Mouse (Mus musculus): Measurements from ENCODE around the gene Pnrc2. TPM values are rescaled to one million over a fixed set of nuclear protein-coding genes. Genes with fewer than 3 reads are reported as not detected.

The Pnrc2 gene
- polyA plus RNA-seq, 1 experiment from 2014 or later = 122 TPM

DNA sequence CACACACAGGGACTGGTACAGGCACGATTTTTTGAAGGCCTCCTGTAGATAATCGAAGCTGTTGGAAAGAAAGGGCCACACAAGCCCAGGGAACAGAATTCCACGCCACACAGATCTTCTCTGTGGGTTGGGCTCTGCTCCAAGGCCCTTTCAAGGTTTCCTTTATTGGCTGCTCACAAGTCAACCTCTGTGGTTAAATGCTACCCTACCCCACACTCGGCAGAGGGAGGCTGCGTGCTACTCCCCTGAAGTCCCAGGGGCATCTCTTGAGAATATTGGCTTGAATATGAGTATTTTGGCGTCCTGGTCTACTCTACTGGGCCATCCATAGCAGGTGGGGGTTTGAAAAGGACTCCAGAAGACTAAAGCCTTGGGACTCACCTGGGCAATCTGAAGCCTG, 22.5 kb upstream of the Pnrc2 start:
- DNase-seq = no peak
- Histone ChIP-seq H3K9me3 (ENCODE audit: control insufficient read depth, low read length) (no peaks in the 10 kb centered on the region), H3K9ac (replicated peaks; ENCODE audit: low read length) (no peak overlapping the region), H3K27ac (replicated peaks; ENCODE audit: low read depth, low read length) (no peak overlapping the region), H3K27me3 (ENCODE audit: control insufficient read depth, insufficient read depth, low read length) (no peaks in the 10 kb centered on the region), H3K36me3 (ENCODE audit: control insufficient read depth, insufficient read depth, low read length) (no peaks in the 10 kb centered on the region), H3K4me1 (ENCODE audit: control insufficient read depth, insufficient read depth, low read length) (no peaks in the 10 kb centered on the region), H3K4me3 (replicated peaks; ENCODE audit: low read depth, low read length) (no peak overlapping the region), H3K4me2 (ENCODE audit: low read length) (no peak overlapping the region)
- ATAC-seq (ENCODE audit: low FRiP score, low TSS enrichment) = no peak
- WGBS = 81% methylated on average over 6 of the region's 6 CpGs

DNA sequence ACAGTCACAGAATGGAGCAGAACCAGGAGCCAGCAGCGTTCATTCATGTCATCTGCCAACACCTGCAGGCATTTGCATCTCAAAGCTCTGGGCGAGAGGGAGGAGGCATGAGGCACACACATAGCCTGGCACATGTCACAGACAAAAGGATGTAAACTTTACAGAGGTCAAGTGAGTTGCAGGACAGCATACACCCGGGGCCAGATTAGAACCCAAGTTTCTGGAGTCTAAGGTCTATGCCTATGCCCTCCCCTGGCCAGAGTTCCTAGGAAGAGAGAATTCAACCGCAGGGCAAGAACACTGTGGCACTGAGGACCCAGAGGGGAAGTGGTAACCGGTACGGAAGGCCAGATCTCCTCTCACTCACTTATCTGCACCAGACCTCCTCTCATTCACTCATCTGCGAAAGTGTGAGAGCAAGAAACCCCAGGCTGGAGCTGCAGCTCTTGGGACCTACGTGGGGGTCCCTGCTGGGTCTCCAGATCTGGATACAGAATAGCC, 21.5 kb upstream of the Pnrc2 start, which contains the start of gene Cnr2:
Gene Cnr2 (plus strand): TSS at position 324 of the 501 bp plus-strand sequence.
- 56% methylated on average over 8 of the region's 8 CpGs for WGBS

DNA sequence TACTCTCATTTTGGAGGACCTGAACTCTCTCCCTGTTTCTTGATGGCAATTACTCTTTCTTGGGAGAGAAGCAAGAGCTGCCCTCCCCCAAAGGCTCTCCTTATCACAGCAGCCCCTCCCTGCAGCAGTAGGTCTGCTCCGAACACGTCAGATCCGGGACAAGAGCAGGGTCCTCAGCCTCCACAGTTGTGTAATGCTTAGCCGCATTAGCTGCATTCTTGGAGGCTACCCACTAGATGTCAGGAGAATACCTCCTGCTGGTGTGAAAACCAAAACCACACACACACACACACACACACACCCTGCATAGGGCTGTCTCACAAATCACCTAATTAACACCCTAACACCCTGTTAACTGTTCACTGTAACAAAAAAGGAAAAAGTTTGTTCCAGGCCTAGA, 19.2 kb upstream of the Pnrc2 start:
- DNase-seq = no peak
- 80% methylated on average over 4 of the region's 4 CpGs for WGBS
- Histone ChIP-seq H3K36me3 (ENCODE audit: control insufficient read depth, insufficient read depth, low read length) (no peaks in the 10 kb centered on the region), H3K9ac (replicated peaks; ENCODE audit: low read length) (no peak overlapping the region), H3K4me2 (ENCODE audit: low read length) (no peak overlapping the region), H3K27me3 (ENCODE audit: control insufficient read depth, insufficient read depth, low read length) (no peaks in the 10 kb centered on the region), H3K9me3 (ENCODE audit: control insufficient read depth, low read length) (no peaks in the 10 kb centered on the region), H3K4me1 (ENCODE audit: control insufficient read depth, insufficient read depth, low read length) (no peaks in the 10 kb centered on the region), H3K4me3 (replicated peaks; ENCODE audit: low read depth, low read length) (no peak overlapping the region), H3K27ac (replicated peaks; ENCODE audit: low read depth, low read length) (no peak overlapping the region)
- ATAC-seq (ENCODE audit: low FRiP score, low TSS enrichment) = no peak

More for the DNA sequence above, 21.5 kb upstream of the Pnrc2 start, which contains the start of gene Cnr2:
- ATAC-seq (ENCODE audit: low FRiP score, low TSS enrichment) (no peak), DNase-seq (no peak)
- Histone ChIP-seq H3K4me2 (ENCODE audit: low read length) (no peak within 1 kb of the TSS), H3K9ac (replicated peaks; ENCODE audit: low read length) (no peak within 1 kb of the TSS), H3K27ac (replicated peaks; ENCODE audit: low read depth, low read length) (no peak within 1 kb of the TSS), H3K4me1 (ENCODE audit: control insufficient read depth, insufficient read depth, low read length) (no peaks in the 10 kb centered on the region), H3K36me3 (ENCODE audit: control insufficient read depth, insufficient read depth, low read length) (no peaks in the 10 kb centered on the region), H3K27me3 (ENCODE audit: control insufficient read depth, insufficient read depth, low read length) (no peaks in the 10 kb centered on the region), H3K9me3 (ENCODE audit: control insufficient read depth, low read length) (no peaks in the 10 kb centered on the region), H3K4me3 (replicated peaks; ENCODE audit: low read depth, low read length) (no peak within 1 kb of the TSS)

DNA sequence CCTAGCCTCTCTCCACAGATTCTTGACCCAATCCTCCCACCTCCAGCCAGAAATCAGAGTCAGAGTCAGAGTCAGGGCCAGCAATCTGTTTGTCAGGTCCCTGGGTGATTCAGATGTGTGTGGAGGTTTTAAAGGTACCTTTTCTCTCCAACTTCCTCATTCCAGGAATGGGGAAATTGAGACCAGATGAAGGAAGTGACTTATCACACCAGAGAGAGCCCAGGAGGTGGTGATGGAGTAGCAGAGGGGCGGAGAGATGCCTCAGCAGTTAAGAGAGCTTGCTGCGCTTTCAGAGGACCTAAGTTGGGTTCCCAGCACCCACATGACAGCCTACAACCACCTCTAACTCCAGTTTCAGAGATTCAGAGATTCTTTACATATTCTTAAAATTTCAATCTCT, 17.9 kb upstream of the Pnrc2 start:
- H3K27me3 ChIP-seq (ENCODE audit: control insufficient read depth, insufficient read depth, low read length) = no peaks in the 10 kb centered on the region
- ATAC-seq (ENCODE audit: low FRiP score, low TSS enrichment) (no peak), DNase-seq (no peak)
- H3K4me3 ChIP-seq (replicated peaks; ENCODE audit: low read depth, low read length) = no peak overlapping the region
- no peaks in the 10 kb centered on the region for H3K9me3 ChIP-seq (ENCODE audit: control insufficient read depth, low read length)
- H3K27ac ChIP-seq (replicated peaks; ENCODE audit: low read depth, low read length) = no peak overlapping the region
- H3K4me1 ChIP-seq (ENCODE audit: control insufficient read depth, insufficient read depth, low read length) = no peaks in the 10 kb centered on the region
- no peak overlapping the region for H3K9ac ChIP-seq (replicated peaks; ENCODE audit: low read length)
- 81% methylated on average over 2 of the region's 2 CpGs for WGBS
- H3K4me2 ChIP-seq (ENCODE audit: low read length) = no peak overlapping the region
- no peaks in the 10 kb centered on the region for H3K36me3 ChIP-seq (ENCODE audit: control insufficient read depth, insufficient read depth, low read length)

DNA sequence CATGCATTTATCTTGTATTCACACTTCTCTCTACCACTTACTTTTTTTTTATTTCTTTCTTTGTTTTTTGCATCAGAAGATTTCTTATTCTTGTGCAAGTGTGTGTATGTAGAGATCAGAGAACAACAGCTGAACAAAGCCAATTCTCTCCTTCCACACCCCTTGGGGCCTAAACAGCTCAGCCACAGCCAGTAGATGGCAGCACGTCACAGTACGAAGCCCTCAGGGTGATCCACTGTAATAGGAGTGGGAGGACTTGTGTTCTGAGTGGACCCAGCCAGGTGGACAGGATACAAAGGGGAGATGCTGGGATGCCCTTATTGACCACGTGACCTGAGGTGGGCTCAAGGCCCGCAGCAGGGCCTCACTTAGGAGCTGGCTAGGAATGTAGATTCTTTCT, 16.2 kb upstream of the Pnrc2 start:
- no peak overlapping the region for H3K27ac ChIP-seq (replicated peaks; ENCODE audit: low read depth, low read length)
- no peaks in the 10 kb centered on the region for H3K27me3 ChIP-seq (ENCODE audit: control insufficient read depth, insufficient read depth, low read length)
- no peak overlapping the region for H3K4me3 ChIP-seq (replicated peaks; ENCODE audit: low read depth, low read length)
- no peaks in the 10 kb centered on the region for H3K36me3 ChIP-seq (ENCODE audit: control insufficient read depth, insufficient read depth, low read length)
- H3K9ac ChIP-seq (replicated peaks; ENCODE audit: low read length) = no peak overlapping the region
- no peaks in the 10 kb centered on the region for H3K9me3 ChIP-seq (ENCODE audit: control insufficient read depth, low read length)
- 6% methylated on average over 4 of the region's 4 CpGs for WGBS
- no peaks in the 10 kb centered on the region for H3K4me1 ChIP-seq (ENCODE audit: control insufficient read depth, insufficient read depth, low read length)
- ATAC-seq (ENCODE audit: low FRiP score, low TSS enrichment) = peak; percentile 48; the same call in 1 of the 2 replicates
- DNase-seq = peak; percentile 82
- H3K4me2 ChIP-seq (ENCODE audit: low read length) = no peak overlapping the region

DNA sequence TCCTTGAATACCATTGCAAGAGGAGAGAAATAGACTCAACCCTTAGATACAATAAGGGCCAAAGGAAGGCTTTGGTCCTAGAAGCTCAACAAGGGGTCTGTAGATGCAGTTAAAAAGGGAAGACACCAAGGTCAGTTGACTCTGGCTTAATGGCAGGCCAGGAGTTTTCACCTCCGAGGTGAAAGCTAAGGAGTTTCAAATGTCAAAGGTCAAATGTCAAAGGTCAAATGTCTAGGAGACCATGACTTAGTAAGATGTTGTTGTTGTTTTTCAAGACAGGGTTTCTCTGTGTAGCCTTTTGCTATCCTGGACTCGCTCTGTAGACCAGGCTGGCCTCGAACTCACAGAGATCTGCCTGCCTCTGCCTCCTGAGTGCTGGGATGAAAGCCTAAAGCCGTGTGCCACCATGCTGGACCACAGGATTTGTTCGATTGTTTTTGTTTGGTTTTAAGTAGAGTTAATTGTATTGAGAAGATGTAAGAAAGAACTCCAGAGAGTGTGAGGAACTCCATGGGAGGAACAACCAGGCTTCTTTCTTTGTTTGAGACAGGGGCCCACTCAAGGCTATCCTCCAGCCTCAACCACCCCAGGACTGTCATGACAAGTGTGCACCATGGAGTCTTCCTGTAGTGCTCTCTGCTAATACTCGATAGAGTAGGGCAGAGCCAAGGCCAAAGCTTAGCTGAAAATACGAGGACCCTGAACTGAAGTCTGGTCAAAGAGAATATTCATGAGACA, 15.7 kb upstream of the Pnrc2 start:
- peak; percentile 7 for DNase-seq

DNA sequence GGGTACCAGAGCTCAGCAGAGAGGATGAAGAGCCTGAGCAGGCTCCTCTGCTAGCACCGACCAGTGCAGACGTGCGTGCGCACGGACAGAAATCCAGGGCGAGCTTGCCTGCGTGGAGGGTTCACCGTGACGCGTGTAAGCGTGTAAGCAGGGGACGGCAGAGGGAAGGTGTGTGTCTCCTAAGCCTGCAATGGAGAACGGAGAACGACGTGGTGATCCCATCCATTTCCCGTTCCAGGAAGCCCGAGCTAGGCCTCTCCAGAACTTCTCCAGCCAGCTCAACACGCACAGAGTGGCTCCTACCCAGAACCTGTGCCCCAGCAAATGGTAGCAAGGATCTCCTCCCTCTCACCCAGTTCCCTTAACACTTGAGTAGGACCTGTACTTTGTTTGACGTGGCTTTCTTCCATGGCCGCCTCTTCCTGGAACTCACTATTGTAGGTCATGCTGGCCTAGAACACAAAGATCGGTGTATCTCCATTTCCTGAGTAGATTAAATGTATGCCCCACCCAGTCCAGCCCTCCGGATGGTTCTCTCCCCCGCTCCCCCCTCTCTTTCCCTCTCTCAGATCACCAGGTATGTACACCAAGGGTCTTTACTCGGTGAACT, 14.9 kb upstream of the Pnrc2 start:
- ATAC-seq (ENCODE audit: low FRiP score, low TSS enrichment) (no peak), DNase-seq (no peak)
- no peak overlapping the region for H3K27ac ChIP-seq (replicated peaks; ENCODE audit: low read depth, low read length)
- no peaks in the 10 kb centered on the region for H3K36me3 ChIP-seq (ENCODE audit: control insufficient read depth, insufficient read depth, low read length)
- 95% methylated on average over 24 of the region's 24 CpGs for WGBS
- H3K4me3 ChIP-seq (replicated peaks; ENCODE audit: low read depth, low read length) = no peak overlapping the region
- no peaks in the 10 kb centered on the region for H3K9me3 ChIP-seq (ENCODE audit: control insufficient read depth, low read length)
- no peaks in the 10 kb centered on the region for H3K27me3 ChIP-seq (ENCODE audit: control insufficient read depth, insufficient read depth, low read length)
- H3K4me2 ChIP-seq (ENCODE audit: low read length) = no peak overlapping the region
- no peak overlapping the region for H3K9ac ChIP-seq (replicated peaks; ENCODE audit: low read length)
- no peaks in the 10 kb centered on the region for H3K4me1 ChIP-seq (ENCODE audit: control insufficient read depth, insufficient read depth, low read length)

More for the DNA sequence above, 15.7 kb upstream of the Pnrc2 start:
- Histone ChIP-seq H3K4me1 (ENCODE audit: control insufficient read depth, insufficient read depth, low read length) (no peaks in the 10 kb centered on the region), H3K4me2 (ENCODE audit: low read length) (no peak overlapping the region), H3K36me3 (ENCODE audit: control insufficient read depth, insufficient read depth, low read length) (no peaks in the 10 kb centered on the region), H3K27ac (replicated peaks; ENCODE audit: low read depth, low read length) (no peak overlapping the region), H3K9ac (replicated peaks; ENCODE audit: low read length) (no peak overlapping the region), H3K4me3 (replicated peaks; ENCODE audit: low read depth, low read length) (no peak overlapping the region), H3K9me3 (ENCODE audit: control insufficient read depth, low read length) (no peaks in the 10 kb centered on the region), H3K27me3 (ENCODE audit: control insufficient read depth, insufficient read depth, low read length) (no peaks in the 10 kb centered on the region)
- 85% methylated on average over 7 of the region's 7 CpGs for WGBS
- no peak for ATAC-seq (ENCODE audit: low FRiP score, low TSS enrichment)

DNA sequence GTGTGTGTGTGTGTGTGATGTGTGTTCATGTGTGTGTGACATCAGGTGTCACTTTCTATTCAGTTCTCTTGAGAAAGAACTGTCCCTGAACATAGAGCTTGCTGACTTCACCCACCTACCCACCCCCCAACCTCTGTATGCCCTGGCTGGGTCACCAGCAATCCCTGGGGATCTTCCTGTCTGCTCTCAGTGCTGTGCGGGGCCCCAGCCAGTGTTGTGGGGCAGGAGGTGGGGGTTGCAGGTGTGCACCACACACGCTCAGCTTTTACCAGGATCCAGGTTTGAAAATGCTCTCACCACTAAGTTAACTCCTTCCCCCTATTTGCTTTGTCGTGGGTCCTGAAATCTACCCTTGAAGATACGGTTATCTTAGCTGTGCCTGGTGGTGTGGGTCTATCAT, 12.5 kb upstream of the Pnrc2 start:
- Histone ChIP-seq H3K4me3 (replicated peaks; ENCODE audit: low read depth, low read length) (no peak overlapping the region), H3K36me3 (ENCODE audit: control insufficient read depth, insufficient read depth, low read length) (no peaks in the 10 kb centered on the region), H3K9me3 (ENCODE audit: control insufficient read depth, low read length) (no peaks in the 10 kb centered on the region), H3K4me1 (ENCODE audit: control insufficient read depth, insufficient read depth, low read length) (no peaks in the 10 kb centered on the region), H3K27ac (replicated peaks; ENCODE audit: low read depth, low read length) (no peak overlapping the region), H3K27me3 (ENCODE audit: control insufficient read depth, insufficient read depth, low read length) (no peaks in the 10 kb centered on the region), H3K9ac (replicated peaks; ENCODE audit: low read length) (no peak overlapping the region), H3K4me2 (ENCODE audit: low read length) (no peak overlapping the region)
- WGBS = 85% methylated on average over 4 of the region's 4 CpGs
- DNase-seq (no peak), ATAC-seq (ENCODE audit: low FRiP score, low TSS enrichment) (no peak)

DNA sequence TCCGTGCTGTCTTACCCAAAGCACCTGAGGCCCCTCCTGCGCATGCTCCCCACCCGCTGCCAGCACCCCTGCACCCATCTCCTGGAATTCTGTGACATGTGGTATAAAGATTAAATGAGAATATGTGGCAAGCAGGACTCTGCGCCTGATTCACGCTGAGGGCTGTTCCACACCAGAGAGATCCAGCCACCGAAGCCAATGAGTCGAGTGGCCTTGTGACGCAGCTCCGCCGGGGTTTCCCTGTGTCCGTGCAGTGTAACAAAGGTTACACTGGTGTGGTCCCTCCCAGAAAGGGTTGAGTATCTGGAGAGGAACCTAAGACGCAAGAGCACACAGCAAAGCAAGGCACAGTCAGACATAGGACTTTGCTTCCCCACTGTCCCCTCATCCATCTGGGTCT, 12.0 kb upstream of the Pnrc2 start:
- Histone ChIP-seq H3K4me1 (ENCODE audit: control insufficient read depth, insufficient read depth, low read length) (no peaks in the 10 kb centered on the region), H3K4me3 (replicated peaks; ENCODE audit: low read depth, low read length) (no peak overlapping the region), H3K27me3 (ENCODE audit: control insufficient read depth, insufficient read depth, low read length) (no peaks in the 10 kb centered on the region), H3K9ac (replicated peaks; ENCODE audit: low read length) (no peak overlapping the region), H3K27ac (replicated peaks; ENCODE audit: low read depth, low read length) (no peak overlapping the region), H3K36me3 (ENCODE audit: control insufficient read depth, insufficient read depth, low read length) (no peaks in the 10 kb centered on the region), H3K9me3 (ENCODE audit: control insufficient read depth, low read length) (no peaks in the 10 kb centered on the region), H3K4me2 (ENCODE audit: low read length) (no peak overlapping the region)
- DNase-seq (no peak), ATAC-seq (ENCODE audit: low FRiP score, low TSS enrichment) (no peak)
- WGBS = 94% methylated on average over 12 of the region's 12 CpGs

All from midbrain, embryonic 14.5 days (tissue).